Mouse (Mus musculus) MEL (cell line): ENCODE results near the gene Hectd1. TPM values are rescaled to one million over a fixed set of nuclear protein-coding genes. Genes with fewer than 3 reads are reported as not detected.

Source experiments
- DNase-seq: peaks from one replicate; pipeline ENCODE4 v3.0.0; 2011; ENCODE audit warnings: low read depth, low spot score
- H3K27ac ChIP-seq: 2 replicates; pipeline ENCODE4 v1.5.1; 2012; ENCODE audit warnings: low read depth, mild to moderate bottlenecking, control low read depth, low read length, moderate library complexity; ENCODE audit not compliant: control insufficient read depth
- H3K27me3 ChIP-seq, 2 experiments: fragments of 150-350 bp in 1 of 2; sonication (generic) in 1 of 2; 2 replicates each; pipeline ENCODE4 v1.6.1; 2012; ENCODE audit warnings: low read length in 2 of 2, mild to moderate bottlenecking in 2 of 2, improper control_type of control experiment in 1 of 2, moderate library complexity in 1 of 2; ENCODE audit not compliant: insufficient read depth in 2 of 2, control insufficient read depth in 1 of 2
- H3K36me3 ChIP-seq, 2 experiments: 2 replicates each; pipeline ENCODE4 v1.6.1; 2012 to 2014; ENCODE audit warnings: low read length in 2 of 2, improper control_type of control experiment in 1 of 2, inconsistent platforms in 1 of 2, mild to moderate bottlenecking in 1 of 2; ENCODE audit not compliant: insufficient read depth in 2 of 2, control insufficient read depth in 1 of 2
- H3K4me1 ChIP-seq, 2 experiments: fragments of 150-350 bp in 1 of 2; sonication (generic) in 1 of 2; 2 replicates each; pipeline ENCODE4 v1.6.1; 2012; ENCODE audit warnings: low read length in 2 of 2, improper control_type of control experiment in 1 of 2, mild to moderate bottlenecking in 1 of 2; ENCODE audit not compliant: insufficient read depth in 2 of 2, control insufficient read depth in 1 of 2
- H3K4me3 ChIP-seq, 2 experiments: fragments of 150-350 bp in 1 of 2; sonication (generic) in 1 of 2; 2 replicates each; pipeline ENCODE4 v1.5.1; 2012; ENCODE audit warnings: low read depth in 2 of 2, low read length in 2 of 2, mild to moderate bottlenecking in 2 of 2, moderate library complexity in 2 of 2, control low read depth in 1 of 2, improper control_type of control experiment in 1 of 2; ENCODE audit not compliant: control insufficient read depth in 1 of 2, insufficient read depth in 1 of 2
- H3K79me2 ChIP-seq: 2 replicates; pipeline ENCODE4 v1.6.1; 2012; ENCODE audit warnings: mild to moderate bottlenecking, low read length, moderate library complexity; ENCODE audit not compliant: control insufficient read depth, poor library complexity, insufficient read depth
- H3K9ac ChIP-seq: 2 replicates; pipeline ENCODE4 v1.6.1; 2012; ENCODE audit warnings: low read depth, mild to moderate bottlenecking, control low read depth, low read length, moderate library complexity; ENCODE audit not compliant: control insufficient read depth, poor library complexity, severe bottlenecking
- H3K9me3 ChIP-seq: fragments of 150-350 bp; sonication (generic); replicated peaks from 2 replicates; pipeline ENCODE4 v1.6.1; 2012; ENCODE audit warnings: mild to moderate bottlenecking, low read length, improper control_type of control experiment, moderate library complexity; ENCODE audit not compliant: insufficient read depth
- CHD1 ChIP-seq: IDR thresholded peaks from 2 replicates; pipeline ENCODE4 v1.6.1; 2012; ENCODE audit warnings: low read depth, mild to moderate bottlenecking, inconsistent platforms, low read length, improper control_type of control experiment
- CHD2 ChIP-seq: IDR thresholded peaks from 2 replicates; pipeline ENCODE4 v1.6.1; 2011; ENCODE audit warnings: low read length, improper control_type of control experiment
- GATA1 ChIP-seq: IDR thresholded peaks from 2 replicates; pipeline ENCODE4 v1.6.1; 2011; ENCODE audit warnings: low read depth, low read length, improper control_type of control experiment
- KAT2A ChIP-seq: conservative IDR thresholded peaks from 2 replicates; pipeline ENCODE4 v1.6.1; 2012; ENCODE audit warnings: low read depth, low read length, improper control_type of control experiment, inconsistent platforms
- MAX ChIP-seq: IDR thresholded peaks from 2 replicates; pipeline ENCODE4 v1.6.1; 2011; ENCODE audit warnings: low read length, improper control_type of control experiment
- MEF2A ChIP-seq: IDR thresholded peaks from 2 replicates; pipeline ENCODE4 v1.6.1; 2014; ENCODE audit warnings: low read depth, mild to moderate bottlenecking, inconsistent platforms, low read length, improper control_type of control experiment; ENCODE audit not compliant: poor library complexity, insufficient replicate concordance, severe bottlenecking; ENCODE audit errors: extremely low read depth
- NELFE ChIP-seq: IDR thresholded peaks from 2 replicates; pipeline ENCODE4 v1.6.1; 2011; ENCODE audit warnings: low read depth, low read length, improper control_type of control experiment
- POLR2A ChIP-seq, 2 experiments: IDR thresholded peaks; 2 replicates each; pipeline ENCODE4 v1.6.1; 2011 to 2012; ENCODE audit warnings: low read length in 2 of 2, mild to moderate bottlenecking in 2 of 2, control low read depth in 1 of 2, improper control_type of control experiment in 1 of 2, low read depth in 1 of 2, moderate library complexity in 1 of 2; ENCODE audit not compliant: control insufficient read depth in 1 of 2, insufficient read depth in 1 of 2, poor library complexity in 1 of 2
- SIN3A ChIP-seq: IDR thresholded peaks from 2 replicates; pipeline ENCODE4 v1.6.1; 2012; ENCODE audit warnings: low read length, improper control_type of control experiment, inconsistent platforms
- TAL1 ChIP-seq: IDR thresholded peaks from 2 replicates; pipeline ENCODE4 v1.6.1; 2012; ENCODE audit warnings: mild to moderate bottlenecking, inconsistent platforms, low read length, moderate library complexity, mixed read lengths
- TBP ChIP-seq: IDR thresholded peaks from 2 replicates; pipeline ENCODE4 v1.8.0; 2011; ENCODE audit warnings: low read depth, low read length, improper control_type of control experiment
- TCF12 ChIP-seq: IDR thresholded peaks from 2 replicates; pipeline ENCODE4 v1.6.1; 2014; ENCODE audit warnings: low read depth, mild to moderate bottlenecking, inconsistent platforms, low read length, improper control_type of control experiment, moderate library complexity
- USF2 ChIP-seq, 2 experiments: IDR thresholded peaks; 2 replicates each; pipeline ENCODE4 v1.6.1; 2011 to 2012; ENCODE audit warnings: improper control_type of control experiment in 2 of 2, low read length in 2 of 2, borderline replicate concordance in 1 of 2, inconsistent platforms in 1 of 2, low read depth in 1 of 2, mild to moderate bottlenecking in 1 of 2; ENCODE audit not compliant: insufficient read depth in 1 of 2
- ZNF384 ChIP-seq: IDR thresholded peaks from 2 replicates; pipeline ENCODE4 v1.6.1; 2012; ENCODE audit warnings: low read depth, mild to moderate bottlenecking, inconsistent platforms, low read length, improper control_type of control experiment
- polyA plus RNA-seq, 2 experiments: library from polyadenylated mRNA; stranded (reverse) in 1 of 2; unstranded in 1 of 2; fragments of >175 nt in 1 of 2; fragments of >200 nt in 1 of 2; gene quantifications; 2 replicates each; pipeline versions ENCODE4 v1.2.1 to v1.2.4; 2012; ENCODE audit warnings: low replicate concordance in 2 of 2, low read depth in 1 of 2; ENCODE audit not compliant: insufficient read length in 2 of 2, insufficient read depth in 1 of 2, missing spikeins in 1 of 2
- total RNA-seq: library from RNA; depleted of rRNA; stranded (reverse); fragments of 300-350 nt; gene quantifications from 2 replicates; pipeline ENCODE4 v1.2.3, GENCODE M21; 2012

The Hectd1 gene
- total and polyA plus RNA-seq, 3 experiments = 55.2 to 248 (median 72.0) TPM

DNA sequence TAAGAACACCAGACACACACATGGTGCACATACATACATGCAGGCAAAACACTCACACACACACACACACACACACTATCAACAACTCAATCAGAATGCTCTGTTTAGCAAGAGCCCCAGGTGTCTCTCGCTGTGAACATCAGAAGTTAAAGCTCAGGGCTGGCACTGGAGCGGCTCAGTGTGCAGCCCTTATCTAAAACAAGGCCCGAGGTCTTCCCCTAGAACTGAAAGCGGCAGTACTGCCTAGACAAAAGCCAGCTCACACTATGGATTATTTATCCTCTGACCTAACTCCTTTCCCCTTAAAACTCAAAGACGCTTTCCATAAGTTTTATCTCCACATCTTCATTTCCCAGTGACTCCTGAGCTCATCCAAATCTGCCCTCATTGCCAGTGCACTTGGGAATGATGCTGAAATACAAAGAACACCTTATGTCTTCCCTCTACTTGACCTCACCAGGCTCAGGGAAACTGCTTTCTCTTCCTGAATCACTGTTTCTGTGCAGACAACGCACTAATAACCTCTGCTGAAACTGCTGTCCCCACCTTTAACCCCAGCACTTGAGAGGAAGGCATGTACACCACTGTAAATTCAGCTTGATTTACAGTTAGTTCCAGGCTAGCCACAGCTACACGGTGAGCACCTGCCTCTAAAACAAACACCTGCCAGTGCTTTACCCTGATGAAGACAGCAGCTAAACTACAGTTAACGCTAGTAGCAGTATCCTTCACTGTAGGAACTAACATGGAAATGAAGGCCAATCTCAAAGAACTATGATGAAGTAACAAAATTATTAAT, 11.3 kb downstream of the Hectd1 start:
- no peaks in the 10 kb centered on the region for H3K27me3 ChIP-seq
- peaks cover 57% of the 10 kb centered on the region for H3K79me2 ChIP-seq
- H3K9me3 ChIP-seq = no peaks in the 10 kb centered on the region
- TF ChIP-seq MAX (no peak), KAT2A (no peak), GATA1 (0 out of 2 replicates have a peak, but pooled peaks have one; percentile 10), USF2 (IDR thresholded peaks at IDR 0.05; ENCODE audit: borderline replicate concordance in 1 of 2, insufficient read depth in 1 of 2, low read depth in 1 of 2, low read length in 2 of 2) (no peak), TCF12 (no peak), TAL1 (no peak)
- H3K27ac ChIP-seq = no peak overlapping the region
- H3K4me3 ChIP-seq = no peak overlapping the region; a peak in 1 of 4 replicates
- DNase-seq = peak; percentile 37
- H3K36me3 ChIP-seq = peaks cover 16 to 42% of the 10 kb centered on the region in 2 experiments
- H3K4me1 ChIP-seq = peaks cover 30 to 33% of the 10 kb centered on the region in 2 experiments
- no peak overlapping the region for H3K9ac ChIP-seq

DNA sequence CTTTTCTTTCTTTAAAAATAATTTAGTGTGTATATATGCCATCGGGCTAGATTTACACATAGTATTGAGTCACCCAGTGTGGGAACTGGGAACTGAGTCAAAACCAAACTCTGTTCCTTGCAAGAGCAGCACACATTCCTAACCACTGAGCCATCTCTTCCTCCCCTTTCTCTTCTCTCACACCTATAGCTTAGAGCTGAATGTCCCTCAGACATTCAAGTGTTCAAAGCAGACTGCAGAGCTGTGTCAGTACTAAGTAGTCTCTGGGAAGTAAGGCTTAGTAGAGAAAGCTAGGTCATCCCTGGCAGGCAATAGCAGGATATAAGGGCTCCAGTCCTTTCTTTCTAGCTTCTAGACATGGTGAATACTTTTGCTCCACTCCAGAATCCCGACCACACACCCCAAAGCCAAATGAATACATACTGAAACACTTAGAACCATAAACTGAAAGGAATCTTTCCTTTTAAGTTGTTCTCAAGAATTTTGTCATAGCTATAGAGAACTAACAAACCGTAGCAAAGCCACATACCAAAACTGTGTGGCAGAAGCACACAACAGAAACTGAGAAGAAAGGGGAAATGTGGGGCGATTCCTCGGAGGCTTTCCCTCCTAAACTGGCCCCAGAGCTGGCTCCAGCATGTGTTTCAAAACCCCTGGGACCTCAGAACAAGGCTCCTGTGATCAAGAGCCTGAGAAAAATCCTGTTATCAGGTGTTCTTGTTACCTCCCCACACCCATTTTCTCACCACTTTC, 17.8 kb downstream of the Hectd1 start:
- no peak for DNase-seq
- no peak for TF ChIP-seq ZNF384
- Histone ChIP-seq H3K27me3 (no peaks in the 10 kb centered on the region), H3K4me3 (no peak overlapping the region), H3K9me3 (no peaks in the 10 kb centered on the region), H3K4me1 (peaks cover 0 to 5% of the 10 kb centered on the region in 2 experiments; a peak in 2 of 4 replicates), H3K27ac (no peak overlapping the region), H3K79me2 (peaks cover 53% of the 10 kb centered on the region), H3K36me3 (peaks cover 17 to 24% of the 10 kb centered on the region in 2 experiments), H3K9ac (no peak overlapping the region)

- H3K36me3 ChIP-seq = peaks cover 17 to 32% of the 10 kb centered on the region in 2 experiments
- H3K9me3 ChIP-seq = no peaks in the 10 kb centered on the region
- H3K79me2 ChIP-seq = peaks cover 49% of the 10 kb centered on the region
- DNase-seq = no peak
- H3K4me1 ChIP-seq = peaks cover 0 to 5% of the 10 kb centered on the region in 2 experiments; a peak in 2 of 4 replicates
- TF ChIP-seq ZNF384 = no peak
- TF ChIP-seq SIN3A = no peak
- no peak for TF ChIP-seq MAX
- TF ChIP-seq MEF2A = no peak
- TF ChIP-seq NELFE = no peak
- TF ChIP-seq CHD2 = no peak
- TF ChIP-seq KAT2A = no peak
- no peak for TF ChIP-seq CHD1
- TF ChIP-seq TBP = no peak
- TF ChIP-seq POLR2A (IDR thresholded peaks at IDR 0.05; ENCODE audit: control insufficient read depth in 1 of 2, insufficient read depth in 1 of 2, low read depth in 1 of 2, low read length in 2 of 2, poor library complexity in 1 of 2) = no peak
- TF ChIP-seq TAL1 = no peak
- no peak for TF ChIP-seq USF2 (IDR thresholded peaks at IDR 0.05; ENCODE audit: borderline replicate concordance in 1 of 2, insufficient read depth in 1 of 2, low read depth in 1 of 2, low read length in 2 of 2)
- H3K27ac ChIP-seq = no peak overlapping the region
- H3K27me3 ChIP-seq = no peaks in the 10 kb centered on the region
- H3K4me3 ChIP-seq = no peak overlapping the region
- H3K9ac ChIP-seq = no peak overlapping the region
Measured at GRCm38 (mm10) chr12:51810564-51810963, 18.8 kb downstream of the Hectd1 start.
